Mouse (Mus musculus): ENCODE data around the gene Chrm4. TPM values are rescaled to one million over a fixed set of nuclear protein-coding genes. Genes with fewer than 3 reads are reported as not detected.

The Chrm4 gene
- not detected for total RNA-seq (2021)
- long read RNA-seq, experiment 1 = 0 reads
- long read RNA-seq, experiment 2 = 0 reads

DNA sequence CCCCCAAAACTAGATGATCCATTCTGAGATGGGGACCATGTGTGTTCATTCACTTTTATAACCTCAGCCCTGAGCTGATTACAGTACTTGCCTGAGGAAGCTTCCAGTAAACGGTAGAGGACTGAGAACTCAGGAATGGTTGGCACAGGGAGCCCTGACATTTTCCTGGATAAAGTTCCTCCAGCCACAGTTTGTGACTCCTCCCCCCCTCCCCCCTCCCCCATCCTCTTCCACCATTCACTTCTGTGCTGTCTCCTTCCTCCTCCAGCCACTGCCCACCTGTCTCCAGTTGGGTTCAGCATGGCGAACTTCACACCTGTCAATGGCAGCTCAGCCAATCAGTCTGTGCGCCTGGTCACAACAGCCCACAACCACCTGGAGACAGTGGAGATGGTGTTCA is at the start of gene Chrm4:
Gene Chrm4, plus strand, starts transcription at position 301 of the 400 bp plus-strand sequence.
- intact Hi-C loops (cut with DNase I; ENCODE audit: low total_unique reads) = no loop called here
- DNase-seq = no peak

DNA sequence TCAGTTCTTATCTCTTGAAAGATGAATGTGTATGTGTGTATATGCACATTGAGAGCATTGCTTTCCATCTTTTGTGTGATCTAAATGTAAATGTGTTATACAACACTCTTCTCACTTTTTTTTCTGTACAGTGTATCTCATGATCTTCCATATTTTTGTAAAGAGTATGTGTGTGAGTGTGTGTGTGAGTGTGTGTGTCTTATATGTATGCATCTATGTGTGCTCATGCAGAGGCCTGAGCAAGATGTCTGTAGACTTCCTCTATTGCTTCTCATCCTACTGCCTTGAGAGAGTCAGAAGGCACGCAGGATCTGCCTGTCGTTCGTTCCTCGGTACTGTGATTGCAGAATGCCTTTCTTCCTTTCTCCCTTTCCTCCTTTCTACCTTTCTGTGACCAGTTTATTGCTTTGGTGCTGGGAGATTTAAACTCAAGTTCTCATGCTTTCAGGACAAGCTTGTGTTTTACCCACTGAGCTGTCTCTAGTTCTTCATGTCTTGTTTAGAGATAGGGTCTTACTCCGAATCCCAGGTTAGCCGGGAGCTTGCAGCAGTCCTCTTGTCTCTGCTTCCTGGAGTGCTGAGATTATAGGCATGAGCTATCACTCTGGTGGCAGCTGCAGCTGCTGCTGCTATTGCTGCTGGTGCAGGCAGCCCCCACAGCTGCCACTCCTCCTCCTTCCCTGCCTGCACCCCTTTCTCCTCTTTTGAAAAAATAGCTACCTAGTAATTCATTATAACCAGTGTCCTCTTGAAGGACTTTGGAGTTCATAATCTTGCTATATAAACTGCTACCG is 48.5 kb upstream of the Chrm4 start:
- DNase-seq = no peak
- intact Hi-C loops (cut with DNase I; ENCODE audit: low total_unique reads) = no loop called here

DNA sequence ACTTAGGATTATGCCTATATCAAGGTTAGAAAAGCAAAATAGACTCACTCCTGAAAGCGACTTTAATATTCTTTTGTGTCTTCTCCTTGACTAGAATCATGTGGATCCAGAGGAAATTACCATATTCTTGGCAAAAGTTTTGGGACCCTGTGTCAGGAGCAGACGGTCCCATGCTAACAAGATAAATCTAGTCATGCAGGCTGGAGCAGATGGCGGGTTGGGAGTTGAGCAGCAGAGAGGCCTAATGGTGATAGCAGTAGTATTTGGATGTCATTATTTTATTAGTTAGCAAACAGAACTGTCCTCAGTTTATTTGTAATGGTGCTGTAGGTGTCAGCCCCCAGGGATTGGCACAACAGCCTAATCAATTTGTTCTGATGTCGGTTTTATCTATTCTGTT is 43.1 kb upstream of the Chrm4 start:
- no peak for DNase-seq
- intact Hi-C loops (cut with DNase I; ENCODE audit: low total_unique reads) = no loop called here

DNA sequence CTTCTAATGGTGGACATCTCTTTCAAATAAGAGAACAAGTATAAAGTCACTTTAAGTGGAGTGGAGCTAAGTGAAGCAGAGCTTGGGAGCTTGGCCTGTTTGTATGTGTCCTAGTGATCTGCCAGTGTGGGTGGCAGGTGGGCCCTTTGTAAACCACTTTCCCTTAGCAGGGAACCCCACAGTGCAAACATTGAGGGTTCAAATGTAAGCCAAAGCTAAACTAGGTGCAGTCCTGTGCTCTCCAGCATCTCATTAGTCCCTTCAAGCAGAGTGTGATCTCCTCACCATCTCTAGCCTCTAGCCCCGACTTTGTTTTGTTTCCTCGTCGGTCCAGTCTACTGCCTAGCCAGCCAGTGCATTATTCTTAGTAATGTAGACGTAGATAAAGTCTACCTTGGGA is 42.4 kb upstream of the Chrm4 start:
- DNase-seq = no peak
- intact Hi-C loops (cut with DNase I; ENCODE audit: low total_unique reads) = no loop called here

DNA sequence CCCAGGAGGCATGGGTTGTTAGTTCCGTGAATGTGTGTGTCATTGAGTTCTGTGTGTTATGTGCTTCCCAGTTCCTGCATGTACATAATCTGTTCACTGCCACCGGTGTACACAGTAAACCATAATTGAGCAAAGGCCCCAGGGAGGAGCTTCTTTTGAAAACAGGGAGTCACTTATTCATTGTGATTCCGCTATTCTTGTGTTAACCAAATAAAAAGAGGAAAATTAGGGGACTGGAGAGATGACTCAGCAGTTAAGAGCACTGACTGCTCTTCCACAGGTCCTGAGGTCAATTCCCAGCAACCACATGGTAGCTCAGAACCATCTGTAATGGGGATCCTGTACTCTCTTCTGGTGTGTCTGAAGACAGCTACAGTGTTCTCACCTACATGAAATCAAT is 32.3 kb upstream of the Chrm4 start:
- DNase-seq = no peak
- intact Hi-C loops (cut with DNase I; ENCODE audit: low total_unique reads) = no loop called here

DNA sequence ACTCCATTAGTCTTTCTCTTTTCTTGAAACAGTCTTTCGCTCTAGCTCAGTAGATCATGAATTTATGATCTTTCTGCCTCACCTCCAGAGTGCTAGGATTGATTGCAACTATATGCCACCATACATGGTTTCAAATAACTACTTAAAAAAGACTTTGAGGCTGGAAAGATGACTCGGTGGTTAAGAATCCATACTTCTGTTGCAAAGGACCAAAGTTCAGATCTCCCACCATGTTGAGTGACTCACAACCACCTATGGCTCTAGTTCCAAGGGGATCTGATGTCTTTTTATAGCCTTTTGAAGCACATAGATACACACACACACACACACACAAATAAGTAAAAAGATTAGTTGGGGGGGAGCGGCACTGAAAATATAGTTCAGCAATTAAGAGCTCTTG is 31.6 kb upstream of the Chrm4 start:
- intact Hi-C loops (cut with DNase I; ENCODE audit: low total_unique reads) = no loop called here

DNA sequence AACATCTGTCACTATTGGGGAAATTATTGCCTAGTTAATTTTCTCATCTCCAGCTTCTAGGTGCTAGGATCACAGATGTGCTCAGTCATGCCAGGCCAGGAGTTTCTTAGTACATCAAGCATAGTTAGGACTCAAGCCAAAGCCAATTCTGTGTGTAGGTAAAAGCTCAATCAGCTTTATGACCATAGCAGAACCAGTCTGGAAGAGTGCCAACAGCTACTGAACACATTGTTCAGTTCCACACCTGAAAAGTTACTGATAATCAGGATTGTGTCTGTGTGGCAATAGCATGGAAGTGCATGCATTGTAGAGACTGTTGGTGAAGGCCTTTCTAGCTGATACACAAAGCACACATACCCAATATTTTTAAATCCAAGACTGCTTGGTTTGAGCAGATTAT is 29.1 kb upstream of the Chrm4 start:
- intact Hi-C loops (cut with DNase I; ENCODE audit: low total_unique reads) = no loop called here
- no peak for DNase-seq

More for the DNA sequence above, 31.6 kb upstream of the Chrm4 start:
- DNase-seq = no peak

DNA sequence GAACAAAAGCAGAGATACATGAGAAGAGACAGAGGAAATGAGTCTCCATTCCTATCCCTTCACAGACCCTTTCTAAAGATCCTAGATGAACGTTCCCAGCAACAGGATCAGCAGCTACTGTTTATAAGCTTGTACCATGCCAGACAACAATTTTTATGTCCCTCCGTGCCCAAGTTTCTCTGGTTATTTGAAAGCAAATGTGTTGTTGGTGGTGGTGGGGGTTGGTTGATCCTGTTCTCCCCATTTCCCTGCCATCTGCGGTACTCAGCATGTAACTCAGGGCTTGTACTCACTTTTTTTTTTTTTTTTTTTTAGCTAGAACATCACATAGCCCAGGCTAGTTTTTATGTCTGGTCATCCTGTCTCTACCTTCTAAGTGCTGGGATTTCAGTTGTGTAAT is 27.9 kb upstream of the Chrm4 start:
- DNase-seq = no peak
- intact Hi-C loops (cut with DNase I; ENCODE audit: low total_unique reads) = no loop called here

DNA sequence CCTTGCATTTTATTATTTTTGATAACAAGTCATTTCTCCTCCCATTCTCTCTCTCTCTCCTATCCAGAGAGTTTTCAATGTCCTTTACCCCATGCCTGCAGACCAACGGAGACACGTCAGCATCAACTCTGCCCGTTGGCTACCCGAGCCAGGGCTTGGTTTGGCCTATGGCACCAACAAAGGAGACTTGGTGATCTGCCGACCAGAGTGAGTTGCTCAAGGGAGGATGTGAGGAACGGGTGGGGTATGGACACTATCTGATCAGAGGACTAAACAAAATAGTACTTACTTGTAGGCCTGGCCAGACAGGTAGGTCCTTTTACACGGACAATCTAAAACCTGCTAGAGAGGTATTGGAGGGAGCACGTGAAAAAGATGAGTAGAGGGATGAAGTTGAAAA is 26.6 kb upstream of the Chrm4 start:
- no peak for DNase-seq
- intact Hi-C loops (cut with DNase I; ENCODE audit: low total_unique reads) = no loop called here

DNA sequence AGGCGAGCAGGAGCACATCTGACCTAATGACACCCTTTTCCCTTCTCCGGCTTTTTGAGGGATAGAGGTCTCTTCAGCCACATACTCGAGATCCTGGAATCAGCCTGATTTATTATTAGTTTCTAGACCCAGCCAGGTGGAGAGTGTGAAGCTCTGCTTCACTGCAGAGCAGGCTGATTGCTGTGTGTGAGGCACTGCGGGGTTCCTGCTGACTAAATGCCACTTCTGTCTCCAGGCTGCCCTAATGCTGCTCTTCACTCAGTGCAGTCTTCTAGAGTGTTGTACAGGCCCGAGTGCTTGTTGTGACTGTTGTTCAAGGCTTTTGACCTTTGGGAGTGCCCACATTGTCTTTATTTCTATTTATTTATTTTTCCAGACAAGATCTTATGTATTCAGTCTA is 24.7 kb upstream of the Chrm4 start:
- DNase-seq = no peak
- intact Hi-C loops (cut with DNase I; ENCODE audit: low total_unique reads) = no loop called here

DNA sequence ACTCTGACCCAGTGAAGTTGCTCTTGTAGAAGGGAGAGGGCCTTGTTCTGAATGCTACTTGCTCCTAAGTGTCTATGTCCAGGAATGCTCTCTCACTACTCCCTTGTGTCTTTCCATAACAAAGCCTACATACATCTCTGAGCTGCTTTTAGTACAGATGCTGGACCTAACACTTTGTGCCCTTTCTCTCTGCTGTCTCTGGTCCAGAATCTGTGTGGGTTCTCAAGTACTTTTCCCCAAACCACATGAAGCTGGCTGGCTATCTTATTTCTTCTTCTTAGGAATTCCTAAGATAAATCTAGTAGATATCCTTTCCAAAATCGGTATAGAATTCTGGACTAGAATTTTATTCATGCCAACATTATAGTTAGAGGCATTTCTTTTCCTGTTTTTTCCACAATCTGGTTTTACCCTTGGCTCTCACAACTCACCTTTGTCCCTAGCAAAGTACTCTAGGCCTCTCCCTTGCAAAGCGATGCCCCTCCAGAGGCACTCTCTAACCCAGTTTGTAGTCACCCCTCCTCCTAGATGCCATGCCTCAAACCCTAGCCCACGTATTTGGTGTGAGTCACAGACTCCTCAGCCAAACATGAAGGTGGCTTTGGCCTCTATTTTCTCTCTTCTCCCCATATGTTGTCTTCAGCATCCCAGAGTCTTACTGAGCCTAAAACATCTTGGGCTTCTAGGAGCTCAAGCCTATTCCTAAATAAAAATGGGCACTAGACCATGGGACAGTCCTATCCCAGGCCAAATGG is 23.7 kb upstream of the Chrm4 start:
- DNase-seq = no peak
- intact Hi-C loops (cut with DNase I; ENCODE audit: low total_unique reads) = no loop called here

DNA sequence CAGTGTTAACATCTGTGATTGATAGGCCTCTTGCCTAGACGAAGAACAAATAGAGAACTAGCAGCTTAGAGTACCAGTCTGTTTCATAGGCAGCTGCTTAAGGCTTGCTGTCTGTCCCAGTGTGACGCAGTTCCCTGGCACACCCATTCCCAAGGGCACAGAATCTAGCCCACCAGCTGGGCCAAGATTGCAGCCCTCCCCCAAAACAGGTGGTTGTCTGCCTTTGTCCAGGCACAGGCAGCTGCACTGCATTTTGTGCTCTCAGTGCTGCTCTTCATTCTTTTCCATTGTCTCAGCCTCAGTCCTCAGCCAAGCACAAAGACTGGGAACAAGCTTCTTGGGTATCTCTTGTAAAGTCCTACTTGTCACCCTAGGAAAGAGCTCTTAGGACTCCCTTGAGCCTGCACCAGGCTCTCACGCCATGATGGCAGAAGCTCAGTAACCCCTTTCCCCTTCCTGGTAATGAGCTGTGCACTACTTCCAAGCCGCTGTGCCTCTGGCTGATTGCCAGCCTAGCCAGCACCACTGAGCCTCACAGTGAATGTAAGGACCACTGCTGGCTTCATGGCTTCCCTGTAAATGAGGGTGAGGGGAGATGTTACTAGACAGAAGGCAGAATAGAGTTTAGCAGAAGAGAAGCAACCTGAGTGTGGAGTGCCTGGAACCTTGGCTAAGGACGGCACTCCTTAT is 22.3 kb upstream of the Chrm4 start:
- DNase-seq = peak; percentile 52
- intact Hi-C loops (cut with DNase I; ENCODE audit: low total_unique reads) = no loop called here

DNA sequence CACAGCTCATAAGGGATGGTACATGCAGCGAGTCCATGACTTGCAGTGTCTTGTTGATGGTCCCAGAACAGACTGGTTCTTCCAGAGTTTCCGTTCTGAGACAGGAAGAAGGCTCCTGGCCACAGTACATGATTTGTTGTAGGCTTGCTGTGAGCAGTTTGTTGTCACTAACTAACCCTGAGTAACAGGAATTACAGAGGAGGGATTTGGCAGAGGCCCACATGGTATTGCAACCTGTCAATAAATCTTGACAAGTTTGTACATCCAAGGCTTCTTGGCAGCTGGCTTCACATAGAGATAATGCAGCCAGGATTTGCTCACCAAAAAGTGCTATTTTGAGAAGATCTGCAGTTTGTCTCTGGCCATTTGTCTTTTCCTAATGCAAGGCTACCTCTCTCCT is 20.9 kb upstream of the Chrm4 start:
- DNase-seq = no peak
- intact Hi-C loops (cut with DNase I; ENCODE audit: low total_unique reads) = no loop called here

DNA sequence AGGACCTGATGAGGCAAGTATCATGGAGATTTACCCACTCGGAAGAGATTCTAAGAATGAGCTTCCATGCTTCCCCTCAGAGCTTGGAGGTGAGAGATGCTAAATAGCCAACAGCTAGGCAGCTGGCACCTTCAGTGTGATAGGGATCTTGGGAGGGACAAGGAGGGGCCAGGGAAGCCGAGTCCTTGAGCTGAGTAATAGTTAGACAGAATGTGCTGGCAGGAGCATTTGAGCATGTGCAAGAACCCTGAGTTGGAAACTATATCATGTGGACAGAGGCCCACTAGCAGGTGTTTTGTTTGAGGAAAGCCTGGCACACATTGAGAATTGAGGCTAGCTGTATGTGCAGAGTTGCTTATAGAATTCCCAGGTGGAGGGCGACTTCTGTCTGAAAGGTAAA is 14.4 kb upstream of the Chrm4 start:
- no peak for DNase-seq
- intact Hi-C loops (cut with DNase I; ENCODE audit: low total_unique reads) = no loop called here

DNA sequence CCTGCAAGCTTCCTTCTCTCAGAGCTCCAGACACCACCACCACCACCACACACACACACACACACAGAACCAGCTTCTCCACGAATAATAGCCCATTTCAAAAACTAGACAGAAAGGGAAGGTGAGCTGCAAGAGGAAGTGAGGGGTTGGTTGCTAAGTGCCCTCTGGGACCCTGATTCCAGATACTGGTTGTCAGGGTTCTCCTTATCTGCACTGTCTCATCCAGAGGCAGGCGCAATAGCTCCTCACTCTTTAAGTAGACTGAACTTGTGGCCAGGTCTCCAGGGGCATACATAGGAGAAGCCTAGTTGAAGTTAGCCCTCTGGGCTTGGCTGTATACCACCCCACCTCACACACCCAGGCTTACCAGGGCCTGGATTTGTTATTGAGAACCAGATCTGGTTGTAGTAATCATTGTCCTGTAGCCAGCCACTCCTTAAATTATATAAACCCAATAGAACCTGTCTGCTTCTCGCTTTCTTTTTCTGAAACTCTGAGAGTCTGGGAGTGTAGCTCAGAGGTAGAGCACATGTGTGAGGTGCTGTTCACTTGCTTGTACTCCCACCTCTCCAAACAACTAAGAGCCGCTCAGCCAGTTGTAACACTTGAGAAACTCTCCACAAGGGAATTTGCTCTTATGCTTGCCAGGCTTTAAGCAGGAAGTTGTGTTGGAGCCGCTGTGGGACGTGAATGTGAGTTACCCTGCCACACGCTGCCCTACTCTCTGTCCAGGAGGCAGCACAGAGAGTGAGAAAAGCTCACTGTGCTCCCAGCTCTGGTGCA is 13.5 kb upstream of the Chrm4 start:
- intact Hi-C loops (cut with DNase I; ENCODE audit: low total_unique reads) = no loop called here
- DNase-seq = no peak

DNA sequence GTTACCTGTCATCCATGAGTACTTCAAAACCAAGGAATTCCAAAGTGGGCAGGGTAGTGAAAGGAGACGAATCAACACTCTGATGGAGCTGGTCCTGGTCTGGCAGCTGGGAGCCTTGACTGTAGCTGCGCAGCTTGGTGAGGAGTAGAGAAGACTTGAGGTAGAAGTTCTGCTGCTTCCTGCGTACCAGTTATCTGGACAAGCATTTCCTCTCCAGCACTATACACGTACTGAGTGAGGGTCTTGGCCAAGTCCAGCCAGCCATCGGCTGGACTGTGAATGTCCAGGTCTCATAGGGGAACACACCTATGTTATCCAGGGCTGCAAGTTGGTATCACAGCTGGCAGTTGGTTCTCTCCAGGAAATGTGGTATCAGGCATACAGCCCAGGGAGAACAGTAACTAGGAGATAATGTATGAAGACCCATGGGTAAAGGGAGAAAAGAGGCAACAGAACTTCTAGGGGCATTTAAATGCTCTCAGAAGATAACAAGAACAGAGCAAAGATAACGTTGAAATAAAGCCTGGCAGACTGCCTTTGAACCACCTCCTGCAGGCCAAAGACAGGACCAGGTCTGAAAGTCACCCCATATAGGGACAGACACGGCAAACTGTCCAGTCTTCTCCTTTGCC is 10.6 kb upstream of the Chrm4 start:
- intact Hi-C loops (cut with DNase I; ENCODE audit: low total_unique reads) = no loop called here
- no peak for DNase-seq

DNA sequence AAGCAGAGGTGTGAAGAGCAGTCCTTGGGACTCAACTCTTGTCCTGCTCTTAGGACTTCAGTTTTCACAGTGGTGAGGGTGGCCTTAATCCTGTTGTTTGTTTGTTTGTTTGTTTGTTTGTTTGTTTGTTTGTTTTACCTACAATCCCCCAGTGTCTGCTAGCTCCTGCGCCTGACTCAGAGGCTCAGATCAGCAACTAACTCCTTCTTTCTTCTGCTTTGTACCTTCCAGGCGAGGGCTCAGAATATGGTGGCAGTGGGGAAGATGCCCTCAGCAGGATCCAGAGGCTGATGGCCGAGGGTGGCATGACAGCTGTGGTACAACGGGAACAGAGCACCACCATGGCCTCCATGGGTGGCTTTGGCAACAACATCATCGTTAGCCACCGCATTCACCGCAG is 10.0 kb upstream of the Chrm4 start:
- intact Hi-C loops (cut with DNase I; ENCODE audit: low total_unique reads) = no loop called here
- DNase-seq = no peak

DNA sequence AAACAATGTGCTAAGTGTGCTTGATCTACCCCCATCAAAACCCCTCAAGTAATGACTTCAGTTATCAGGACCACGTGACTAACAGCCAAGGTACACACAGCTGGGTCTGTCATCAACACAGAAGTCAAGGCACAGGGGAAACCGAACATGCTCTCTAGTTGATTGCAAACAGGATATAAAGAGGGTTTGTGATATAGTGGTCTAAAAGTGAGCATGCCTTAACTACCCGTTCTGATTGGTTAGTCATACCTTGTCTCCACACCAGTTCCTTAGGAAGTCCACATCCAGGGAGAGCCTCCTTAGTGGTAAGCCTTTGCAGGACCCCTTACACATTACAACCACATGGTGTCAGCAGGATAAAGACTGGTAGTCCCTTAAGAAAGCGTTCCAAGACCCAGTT is 6.9 kb upstream of the Chrm4 start:
- DNase-seq = no peak
- intact Hi-C loops (cut with DNase I; ENCODE audit: low total_unique reads) = loop anchor here (5.0 kb wide), 1 partner anchor 138 kb away; no protein-coding TSS in a partner anchor

DNA sequence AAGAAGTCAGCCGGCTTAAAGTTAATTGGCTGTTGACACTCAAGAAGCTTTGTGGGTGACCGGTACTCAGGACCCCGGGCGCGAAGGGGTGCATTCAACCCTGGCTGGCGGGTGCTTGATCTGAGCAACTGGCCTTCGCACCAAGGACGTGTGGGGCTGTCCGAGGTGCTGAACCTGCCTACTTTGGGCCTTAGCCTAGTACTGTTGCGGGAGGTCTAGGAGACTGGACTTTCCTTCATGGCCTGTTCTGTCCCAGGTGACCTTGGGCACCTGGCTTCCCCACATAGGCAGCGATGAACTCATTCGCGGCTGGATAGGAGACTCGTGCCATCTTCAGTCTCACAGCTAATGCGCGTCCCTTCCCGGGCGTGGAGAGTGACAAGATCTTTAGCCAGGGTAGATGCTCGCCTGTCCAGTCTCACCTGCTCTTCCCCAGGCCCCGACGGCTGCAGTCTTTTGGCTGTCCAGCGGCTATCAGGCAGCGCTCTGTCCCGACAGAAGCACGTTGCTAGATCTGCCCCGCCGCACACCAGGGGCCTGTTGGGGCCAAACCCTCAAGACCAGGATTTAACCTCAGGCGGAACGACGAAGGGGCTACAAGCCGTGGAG is 5.8 kb upstream of the Chrm4 start:
- intact Hi-C loops (cut with DNase I; ENCODE audit: low total_unique reads) = loop anchor here (5.0 kb wide), 1 partner anchor 139 kb away; no protein-coding TSS in a partner anchor
- DNase-seq = peak; percentile 75

Measured in gastrocnemius, postnatal 14 days (tissue).